Mouse (Mus musculus) liver, embryonic 13.5 days (tissue): ENCODE results near the gene 1700034I23Rik. TPM values are rescaled to one million over a fixed set of nuclear protein-coding genes. Genes with fewer than 3 reads are reported as not detected.

Experiments used
- polyA plus RNA-seq: library from polyadenylated mRNA; unstranded; fragments of >200 nt; fragmentation: Nextera tagmentation; extraction: Ambion mirVana; gene quantifications from 2 replicates; pipeline ENCODE4 v1.2.1, GENCODE M21; 2015

The 1700034I23Rik gene
- polyA plus RNA-seq, 1 experiment from 2014 or later, result 0.05 TPM

Other genes with a start within 250 kb of the 1700034I23Rik start
- gene Slc25a31, start 193.7 kb downstream of the 1700034I23Rik start, polyA plus RNA-seq, result 0.06 and 0.12 TPM in 2 replicates
- gene Hspa4l, start 158.0 kb downstream of the 1700034I23Rik start, polyA plus RNA-seq, result 20.4 and 25.5 TPM in 2 replicates
- gene Plk4, start 102.5 kb downstream of the 1700034I23Rik start, polyA plus RNA-seq, result 45.9 and 46.1 TPM in 2 replicates
- gene Mfsd8, start 55.7 kb downstream of the 1700034I23Rik start, polyA plus RNA-seq, result 3.9 and 5.0 TPM in 2 replicates
- gene Abhd18, start 55.6 kb downstream of the 1700034I23Rik start, polyA plus RNA-seq, result 3.2 and 3.4 TPM in 2 replicates
- 7.8 and 8.4 TPM in 2 replicates for gene Larp1b, start 47.3 kb upstream of the 1700034I23Rik start, polyA plus RNA-seq
- 20.1 and 22.2 TPM in 2 replicates for gene Pgrmc2, start 180.5 kb upstream of the 1700034I23Rik start, polyA plus RNA-seq